Mouse (Mus musculus): ENCODE results near the gene Spdl1.
"Not testable (repeated sequence)": the region's sequence is repeated elsewhere in the genome, so short reads cannot be mapped to it uniquely, and the experiment has no call there.

The Spdl1 gene

GRCm38 (mm10) chr11:34805026-34805425 lies 28.4 kb downstream of the Spdl1 start:
- DNase-seq (ENCODE audit: low spot score) = not testable (repeated sequence)

- DNase-seq (ENCODE audit: low spot score) = not testable (repeated sequence)
Observed at GRCm38 (mm10) chr11:34798066-34798465, 35.4 kb downstream of the Spdl1 start.

- DNase-seq (ENCODE audit: low spot score) = no peak
Observed at GRCm38 (mm10) chr11:34796097-34796496, 37.3 kb downstream of the Spdl1 start.

GRCm38 (mm10) chr11:34791872-34792271 lies 41.6 kb downstream of the Spdl1 start:
- DNase-seq (ENCODE audit: low spot score) = no peak

- DNase-seq (ENCODE audit: low spot score) = no peak
Observed at GRCm38 (mm10) chr11:34784864-34785263, 48.6 kb downstream of the Spdl1 start.

- DNase-seq (ENCODE audit: low spot score) = no peak
Observed at GRCm38 (mm10) chr11:34783587-34784043, 49.8 kb downstream of the Spdl1 start, which contains the start of gene Dock2. Gene Dock2 (minus strand): TSS chr11:34783892.

- DNase-seq (ENCODE audit: low spot score) = no peak
Observed at GRCm38 (mm10) chr11:34782516-34783430, 50.7 kb downstream of the Spdl1 start.

GRCm38 (mm10) chr11:34780786-34781185 lies 52.7 kb downstream of the Spdl1 start:
- DNase-seq (ENCODE audit: low spot score) = no peak

- DNase-seq (ENCODE audit: low spot score) = no peak
Observed at GRCm38 (mm10) chr11:34779966-34780365, 53.5 kb downstream of the Spdl1 start.

GRCm38 (mm10) chr11:34778351-34778750 lies 55.1 kb downstream of the Spdl1 start:
- no peak for DNase-seq (ENCODE audit: low spot score)

GRCm38 (mm10) chr11:34777529-34777928 lies 55.9 kb downstream of the Spdl1 start:
- DNase-seq (ENCODE audit: low spot score) = no peak

GRCm38 (mm10) chr11:34776054-34776453 lies 57.4 kb downstream of the Spdl1 start:
- DNase-seq (ENCODE audit: low spot score) = no peak

- DNase-seq (ENCODE audit: low spot score) = no peak
Observed at GRCm38 (mm10) chr11:34774636-34775035, 58.8 kb downstream of the Spdl1 start.

GRCm38 (mm10) chr11:34773304-34773895 lies 60.0 kb downstream of the Spdl1 start:
- DNase-seq (ENCODE audit: low spot score) = no peak

- peak; percentile 88 for DNase-seq (ENCODE audit: low spot score)
Observed at GRCm38 (mm10) chr11:34771221-34771986, 62.0 kb downstream of the Spdl1 start.

GRCm38 (mm10) chr11:34770666-34771065 lies 62.8 kb downstream of the Spdl1 start:
- DNase-seq (ENCODE audit: low spot score) = no peak

GRCm38 (mm10) chr11:34769946-34770345 lies 63.5 kb downstream of the Spdl1 start:
- DNase-seq (ENCODE audit: low spot score) = no peak

GRCm38 (mm10) chr11:34769396-34769795 lies 64.0 kb downstream of the Spdl1 start:
- DNase-seq (ENCODE audit: low spot score) = no peak

GRCm38 (mm10) chr11:34763739-34764361 lies 69.6 kb downstream of the Spdl1 start:
- no peak for DNase-seq (ENCODE audit: low spot score)

- no peak for DNase-seq (ENCODE audit: low spot score)
Observed at GRCm38 (mm10) chr11:34762570-34763127, 70.8 kb downstream of the Spdl1 start.

GRCm38 (mm10) chr11:34762125-34762524 lies 71.3 kb downstream of the Spdl1 start:
- DNase-seq (ENCODE audit: low spot score) = no peak

- DNase-seq (ENCODE audit: low spot score) = no peak
Observed at GRCm38 (mm10) chr11:34759582-34759981, 73.9 kb downstream of the Spdl1 start.

Measured in ovary, adult 18-20 months (tissue).